Mouse (Mus musculus) liver, adult 2 months (tissue): ENCODE data around the gene Gstt4. TPM values are rescaled to one million over a fixed set of nuclear protein-coding genes. Genes with fewer than 3 reads are reported as not detected.

Experiments
- DNase-seq: peaks from one replicate; pipeline ENCODE4 v3.0.0-alpha.2; 2011; ENCODE audit warnings: low read depth, low spot score; ENCODE audit errors: extremely low read depth
- H3K27ac ChIP-seq: fragments of 200-500 bp; replicated peaks from 2 replicates; pipeline ENCODE4 v1.5.1; 2012; ENCODE audit warnings: low read depth, mild to moderate bottlenecking, control low read depth, inconsistent platforms, low read length; ENCODE audit not compliant: insufficient read depth
- H3K27me3 ChIP-seq: fragments of 200-500 bp; 2 replicates; pipeline ENCODE4 v1.6.1; 2012; ENCODE audit warnings: mild to moderate bottlenecking, moderate library complexity, low read length, inconsistent platforms; ENCODE audit not compliant: control insufficient read depth, insufficient read depth
- H3K36me3 ChIP-seq: fragments of 200-500 bp; 2 replicates; pipeline ENCODE4 v1.6.1; 2012; ENCODE audit warnings: low read length, inconsistent platforms; ENCODE audit not compliant: control insufficient read depth, insufficient read depth
- H3K4me1 ChIP-seq: fragments of 200-500 bp; 2 replicates; pipeline ENCODE4 v1.6.1; 2011; ENCODE audit warnings: low read length; ENCODE audit not compliant: control insufficient read depth, insufficient read depth
- H3K4me3 ChIP-seq: fragments of 200-500 bp; 2 replicates; pipeline ENCODE4 v1.5.1; 2011; ENCODE audit warnings: low read depth, mild to moderate bottlenecking, control low read depth, low read length, moderate library complexity; ENCODE audit not compliant: insufficient read depth
- H3K79me2 ChIP-seq: fragments of 200-500 bp; 2 replicates; pipeline ENCODE4 v1.6.1; 2012; ENCODE audit warnings: inconsistent platforms, mild to moderate bottlenecking, low read length, moderate library complexity; ENCODE audit not compliant: control insufficient read depth, insufficient read depth
- H3K9ac ChIP-seq: fragments of 200-500 bp; 2 replicates; pipeline ENCODE4 v1.6.1; 2012; ENCODE audit warnings: low read depth, mild to moderate bottlenecking, control low read depth, inconsistent platforms, low read length
- CTCF ChIP-seq: fragments of 200-500 bp; IDR thresholded peaks from 2 replicates; pipeline ENCODE4 v1.5.1; 2011; ENCODE audit warnings: low read depth, low read length, control low read depth
- POLR2A ChIP-seq: fragments of 200-500 bp; IDR thresholded peaks from 2 replicates; pipeline ENCODE4 v1.6.1; 2011; ENCODE audit warnings: low read length, control low read depth; ENCODE audit not compliant: insufficient read depth; ENCODE audit errors: extremely low read depth
- WGBS: fragments of 180-500 bp; shearing (Covaris S2); methylation state at CpG from one replicate; pipeline ENCODE4 v1.1.7; 2018; 5-methylcytosine and 5-hydroxymethylcytosine counted together
- polyA plus RNA-seq: library from polyadenylated mRNA; depleted of rRNA; stranded (reverse); fragments of >200 nt; gene quantifications from 2 replicates; pipeline ENCODE4 v1.2.3, GENCODE M21; 2012
- total RNA-seq: library from RNA; depleted of rRNA; stranded (reverse); fragments of >200 nt; gene quantifications from 2 replicates; pipeline ENCODE4 v1.2.3, GENCODE M21; 2014

Gstt4 gene
- total and polyA plus RNA-seq, 2 experiments = 0.09 TPM; not detected in 1

DNA sequence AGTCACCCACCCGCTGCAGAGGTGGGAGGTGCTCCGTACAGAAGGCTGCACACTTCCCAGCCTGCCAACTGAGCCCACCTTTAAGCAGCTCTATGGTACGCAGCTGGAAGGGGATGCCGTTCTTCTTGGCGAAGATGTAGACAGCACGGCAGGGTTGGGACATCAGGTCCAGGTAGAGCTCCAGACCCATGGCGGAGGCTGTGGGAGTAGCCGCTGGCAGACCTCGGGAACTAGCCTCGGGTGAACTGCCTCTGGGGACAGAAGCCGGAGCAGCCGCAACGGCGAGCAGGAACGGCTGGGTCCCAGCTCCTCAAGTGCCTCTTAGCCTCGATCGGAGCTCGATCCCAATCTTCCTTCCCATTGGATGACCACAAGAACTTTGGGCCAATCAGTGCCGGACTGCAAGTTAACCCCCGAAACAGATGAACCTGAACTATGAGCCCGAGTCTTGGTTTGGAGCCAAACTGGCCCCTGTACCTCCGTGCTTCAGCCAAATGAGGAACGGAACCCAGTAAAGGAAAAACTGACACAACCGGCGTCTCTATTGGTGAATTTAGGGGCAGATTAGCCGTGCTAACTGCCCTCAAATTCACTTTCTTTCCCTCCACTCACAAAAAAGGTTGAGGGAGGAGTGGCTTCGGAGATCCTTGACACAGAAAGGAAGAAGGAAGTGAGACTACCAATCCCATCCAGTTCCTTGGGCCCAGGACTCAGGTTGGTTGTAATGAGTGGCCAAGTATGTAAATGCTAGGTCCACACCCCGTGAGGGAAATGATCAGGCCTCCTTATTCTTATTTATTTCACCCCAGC is 41.4 kb downstream of the Gstt4 start, which contains the start of the genes Gm20441 and Gstt3:
TSS of gene Gm20441 (minus strand) at position 186 of the 810 bp plus-strand sequence.
TSS of gene Gstt3 (minus strand) at position 646 of the 810 bp plus-strand sequence.
- peak within 1 kb of the TSS; percentile 40 for H3K27ac ChIP-seq

DNA sequence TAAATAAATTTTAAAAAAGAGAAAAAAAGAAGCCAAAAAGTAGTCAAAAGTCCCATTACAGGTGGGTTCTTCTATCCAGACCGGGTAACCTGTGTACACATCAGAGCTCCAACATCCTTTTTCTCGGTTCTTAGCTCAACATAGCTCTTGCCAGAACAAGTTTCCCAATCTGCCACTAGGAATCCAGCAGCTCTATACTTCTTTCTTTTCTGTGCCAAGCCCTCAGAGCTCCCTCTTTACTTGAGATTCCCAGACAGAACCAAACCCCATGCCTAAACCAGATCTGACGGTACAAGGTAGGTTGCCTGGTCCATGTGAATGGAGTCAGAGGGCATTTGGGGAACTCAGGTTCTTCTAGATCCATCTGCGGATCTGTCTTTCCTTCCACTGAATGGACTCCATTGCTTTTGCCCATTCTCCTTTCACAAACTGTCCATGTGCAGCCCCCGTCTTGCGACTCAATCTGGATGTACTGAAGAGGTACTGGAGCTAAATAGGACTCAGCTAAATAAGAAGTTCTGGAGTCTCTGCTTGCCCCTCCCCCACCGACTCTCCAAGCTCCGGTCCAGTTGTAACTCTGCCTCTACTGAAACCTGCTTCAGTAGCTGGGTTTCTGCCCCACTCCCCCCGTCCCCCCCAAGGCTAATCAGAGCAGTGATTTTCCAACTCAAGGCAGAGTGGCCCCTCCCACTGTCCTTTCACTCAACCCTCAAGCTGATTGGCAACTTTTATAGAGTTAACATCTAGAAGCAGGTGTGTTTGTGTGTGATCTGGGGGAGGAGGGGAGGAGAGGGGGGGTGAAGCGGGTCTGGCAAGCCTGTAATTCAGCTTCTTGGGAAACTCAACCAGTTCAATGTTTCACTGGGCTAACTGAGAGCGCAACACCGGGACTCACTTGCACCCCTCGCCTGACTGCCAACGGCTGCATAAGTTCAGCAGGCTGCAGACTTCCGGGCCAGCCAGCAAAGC is 42.9 kb downstream of the Gstt4 start:
- DNase-seq = peak; percentile 74
- peak overlapping the region; percentile 77 for H3K4me3 ChIP-seq
- 28% methylated on average over 15 of the region's 15 CpGs for WGBS
- H3K9ac ChIP-seq = no peak overlapping the region
- peaks cover 31% of the 10 kb centered on the region for H3K4me1 ChIP-seq
- TF ChIP-seq POLR2A = no peak
- no peak for TF ChIP-seq CTCF
- no peaks in the 10 kb centered on the region for H3K79me2 ChIP-seq
- H3K36me3 ChIP-seq = no peaks in the 10 kb centered on the region
- no peak overlapping the region for H3K27ac ChIP-seq
- H3K27me3 ChIP-seq = no peaks in the 10 kb centered on the region

More for the DNA sequence above, 41.4 kb downstream of the Gstt4 start, which contains the start of the genes Gm20441 and Gstt3:
- WGBS = 2% methylated on average over 28 of the region's 28 CpGs
- Histone ChIP-seq H3K79me2 (no peaks in the 10 kb centered on the region), H3K27me3 (no peaks in the 10 kb centered on the region), H3K4me3 (peak within 1 kb of the TSS; percentile 77), H3K9ac (peak within 1 kb of the TSS; percentile 72), H3K4me1 (peaks cover 40% of the 10 kb centered on the region), H3K36me3 (peaks cover 2% of the 10 kb centered on the region; the same call in 1 of the 2 replicates)
- TF ChIP-seq POLR2A (peak; percentile 73), CTCF (no peak)
- DNase-seq = peak; percentile 98

DNA sequence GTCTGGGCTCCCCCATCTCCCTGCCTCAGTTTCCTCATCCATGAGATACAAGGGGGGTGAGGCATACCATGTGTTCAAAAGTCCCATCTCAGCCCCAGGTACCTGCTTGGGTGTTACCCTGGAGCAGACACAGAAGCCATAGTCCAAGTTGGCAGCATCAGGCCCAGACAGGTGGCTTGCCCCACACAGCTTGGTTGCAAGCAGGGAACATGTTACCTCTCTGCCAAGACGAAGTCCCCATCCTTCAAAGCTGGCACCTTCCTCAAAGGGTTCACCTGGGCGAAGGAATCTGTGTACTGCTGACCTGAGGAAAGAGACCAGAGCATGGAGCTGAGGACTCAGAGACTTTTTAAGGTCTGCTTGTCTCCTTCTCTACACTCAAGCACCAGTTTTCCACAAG is 44.5 kb downstream of the Gstt4 start:
- TF ChIP-seq CTCF = no peak
- no peak for TF ChIP-seq POLR2A
- no peak overlapping the region for H3K9ac ChIP-seq
- peaks cover 16% of the 10 kb centered on the region for H3K4me1 ChIP-seq
- H3K4me3 ChIP-seq = no peak overlapping the region
- no peak overlapping the region for H3K27ac ChIP-seq
- no peak for DNase-seq
- no peaks in the 10 kb centered on the region for H3K27me3 ChIP-seq
- 93% methylated on average over 2 of the region's 2 CpGs for WGBS
- H3K36me3 ChIP-seq = no peaks in the 10 kb centered on the region
- no peaks in the 10 kb centered on the region for H3K79me2 ChIP-seq

DNA sequence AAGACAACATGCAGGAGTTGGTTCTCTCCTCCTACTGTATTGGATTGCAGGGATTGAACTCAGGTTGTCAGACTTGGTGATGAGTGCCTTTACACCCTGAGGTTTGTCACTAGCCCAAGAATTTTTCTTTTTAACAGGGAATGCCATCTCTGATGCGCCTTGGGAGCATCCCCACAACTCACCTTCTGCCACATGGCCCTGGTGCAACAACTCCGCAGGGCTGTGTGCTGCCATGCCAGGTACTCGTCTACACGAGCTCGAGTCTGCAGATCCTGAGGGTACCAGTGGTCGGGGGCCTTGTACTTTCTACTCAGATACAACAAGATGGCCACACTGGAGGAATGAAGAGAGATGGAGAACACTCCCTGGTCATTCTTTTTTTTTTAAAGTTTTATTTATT is 45.8 kb downstream of the Gstt4 start:
- no peak for DNase-seq
- TF ChIP-seq CTCF (no peak), POLR2A (no peak)
- peaks cover 13% of the 10 kb centered on the region for H3K4me1 ChIP-seq
- H3K4me3 ChIP-seq = no peak overlapping the region
- no peak overlapping the region for H3K27ac ChIP-seq
- H3K9ac ChIP-seq = no peak overlapping the region
- whole genome bisulfite sequencing = 94% methylated on average over 6 of the region's 6 CpGs
- no peaks in the 10 kb centered on the region for H3K27me3 ChIP-seq
- H3K36me3 ChIP-seq = no peaks in the 10 kb centered on the region
- no peaks in the 10 kb centered on the region for H3K79me2 ChIP-seq

DNA sequence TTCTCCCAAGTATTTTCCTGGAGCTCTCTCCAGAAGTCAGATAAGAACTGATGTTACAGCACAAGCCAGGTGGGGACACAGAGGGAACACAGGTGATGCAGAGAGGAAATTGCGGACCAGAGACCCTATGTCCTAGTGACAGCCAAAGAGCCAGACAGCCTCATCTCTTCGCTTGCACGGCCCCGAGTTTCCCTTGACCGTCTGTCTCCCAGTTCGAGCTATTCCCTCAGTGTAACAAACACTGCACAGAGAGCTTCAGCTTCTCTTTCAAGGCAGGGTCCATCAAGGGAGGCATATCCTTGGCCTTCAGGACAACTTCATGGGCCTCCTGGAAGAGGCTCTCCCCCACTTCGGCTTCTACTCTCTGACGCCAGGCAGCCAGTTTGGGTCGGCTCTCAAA is 47.8 kb downstream of the Gstt4 start:
- Histone ChIP-seq H3K27me3 (no peaks in the 10 kb centered on the region), H3K4me1 (peaks cover 4% of the 10 kb centered on the region; the same call in 1 of the 2 replicates), H3K4me3 (no peak overlapping the region), H3K79me2 (no peaks in the 10 kb centered on the region), H3K27ac (no peak overlapping the region), H3K9ac (no peak overlapping the region), H3K36me3 (peaks cover 5% of the 10 kb centered on the region)
- no peak for DNase-seq
- TF ChIP-seq CTCF (no peak), POLR2A (no peak)
- WGBS = 92% methylated on average over 9 of the region's 9 CpGs
